Mouse (Mus musculus): ENCODE measurements around the gene Trem2.
A peak's percentile ranks its signal among the peaks of the same experiment; 100 is the strongest.
"Not testable (repeated sequence)": the region's sequence is repeated elsewhere in the genome, so short reads cannot be mapped to it uniquely, and the experiment has no call there.

Trem2 gene

DNA sequence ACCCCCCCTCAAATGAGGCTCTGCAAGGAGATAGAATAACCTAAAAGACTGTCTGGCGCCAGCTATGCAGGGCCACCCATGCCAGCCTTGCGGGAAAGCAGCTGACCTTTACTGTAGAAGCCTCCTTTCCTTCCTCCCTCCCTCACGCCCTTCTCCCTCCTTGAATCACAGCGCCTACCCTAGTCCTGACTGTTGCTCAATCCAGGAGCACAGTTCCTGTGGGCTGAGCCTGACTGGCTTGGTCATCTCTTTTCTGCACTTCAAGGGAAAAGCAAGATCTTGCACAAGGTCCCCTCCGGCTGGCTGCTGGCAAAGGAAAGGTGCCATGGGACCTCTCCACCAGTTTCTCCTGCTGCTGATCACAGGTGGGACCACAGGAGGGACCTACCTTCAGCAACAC is at the start of gene Trem2:
Gene Trem2, plus strand, starts transcription at position 171 of the 400 bp plus-strand sequence.
- no peak for DNase-seq

GRCm38 (mm10) chr17:48299203-48299602 is 47.0 kb upstream of the Trem2 start, which contains the start of gene Treml2:
TSS of gene Treml2 (plus strand) at chr17:48299498.
- DNase-seq = no peak

DNA sequence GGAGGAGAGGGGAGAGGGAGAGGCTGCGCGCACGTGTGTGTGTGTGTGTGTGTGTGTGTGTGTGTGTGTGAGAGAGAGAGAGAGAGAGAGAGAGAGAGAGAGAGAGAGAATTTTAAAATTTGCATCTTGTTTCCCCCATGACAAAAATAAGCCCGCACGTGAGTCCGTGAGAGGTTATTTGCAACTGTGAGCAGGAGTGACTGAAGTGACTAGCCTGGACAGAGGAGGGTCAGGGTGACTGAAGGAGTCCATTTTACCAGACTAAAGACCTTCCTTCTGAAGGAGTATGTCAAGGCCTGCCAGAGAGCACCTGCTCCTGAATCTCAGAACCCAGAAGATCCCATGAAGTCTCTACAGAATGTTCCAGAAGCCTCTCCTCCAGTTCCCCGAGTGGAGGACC is 46.4 kb upstream of the Trem2 start:
- no peak for DNase-seq

- DNase-seq = no peak
These were observed 46.0 kb upstream of the Trem2 start for GRCm38 (mm10) chr17:48300199-48300598.

DNA sequence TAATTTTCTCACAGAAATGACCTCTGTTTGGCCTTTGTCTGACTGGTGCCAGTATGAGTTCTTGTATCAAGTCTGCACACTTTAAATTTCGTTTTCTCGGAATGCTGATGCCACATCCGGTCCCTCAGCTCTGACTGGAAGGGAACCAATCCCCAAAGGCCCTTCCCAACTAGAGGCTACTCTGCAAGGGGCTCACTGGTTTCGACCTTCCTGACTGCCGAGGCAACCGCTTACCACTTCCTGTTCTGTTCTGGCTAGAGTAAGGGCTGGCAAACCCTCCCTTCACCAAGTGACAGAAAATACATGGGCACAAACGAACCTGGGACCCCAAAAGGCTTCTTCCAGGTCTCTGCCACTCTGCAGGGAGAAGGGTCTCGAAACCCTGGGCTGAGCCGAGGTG is 45.3 kb upstream of the Trem2 start:
- DNase-seq = no peak

DNA sequence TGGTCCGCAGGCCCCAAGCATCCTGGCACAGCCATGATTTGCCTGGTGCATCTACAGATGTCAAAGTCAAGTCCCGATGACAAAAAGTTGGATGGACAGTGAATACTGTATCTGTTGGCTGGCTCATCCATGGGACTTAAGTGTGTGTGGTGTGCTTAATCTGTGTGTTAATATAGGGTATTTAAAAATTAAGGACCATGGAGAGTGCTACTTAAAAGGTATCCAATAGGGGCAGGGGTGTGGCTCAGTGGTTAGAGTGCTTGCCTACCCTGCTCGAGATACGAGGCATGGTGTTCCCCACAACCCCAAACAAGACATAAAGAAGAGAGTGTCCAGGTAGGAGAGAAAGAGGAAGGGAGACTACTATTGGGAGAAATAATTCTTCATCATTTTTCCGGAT is 44.4 kb upstream of the Trem2 start:
- DNase-seq = no peak

DNA sequence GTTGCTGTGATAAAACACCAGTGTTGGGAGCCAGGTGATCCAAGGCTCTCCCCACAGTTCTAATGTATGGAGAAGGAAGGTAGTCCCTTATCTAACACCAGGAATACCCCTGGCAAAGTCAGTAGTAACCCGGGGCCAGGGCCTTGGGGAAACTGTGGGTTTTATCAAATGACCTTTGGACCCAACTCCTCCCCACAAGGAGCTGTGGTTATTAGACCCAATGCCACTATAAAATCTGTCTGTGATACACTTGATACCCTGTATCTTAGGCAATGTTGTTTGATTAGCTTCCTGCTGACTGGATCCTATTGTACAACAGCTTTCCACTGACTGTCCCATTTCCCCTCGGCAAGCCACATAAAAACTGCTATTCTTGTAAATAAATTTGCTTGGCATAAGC is 34.1 kb upstream of the Trem2 start:
- no peak for DNase-seq

DNA sequence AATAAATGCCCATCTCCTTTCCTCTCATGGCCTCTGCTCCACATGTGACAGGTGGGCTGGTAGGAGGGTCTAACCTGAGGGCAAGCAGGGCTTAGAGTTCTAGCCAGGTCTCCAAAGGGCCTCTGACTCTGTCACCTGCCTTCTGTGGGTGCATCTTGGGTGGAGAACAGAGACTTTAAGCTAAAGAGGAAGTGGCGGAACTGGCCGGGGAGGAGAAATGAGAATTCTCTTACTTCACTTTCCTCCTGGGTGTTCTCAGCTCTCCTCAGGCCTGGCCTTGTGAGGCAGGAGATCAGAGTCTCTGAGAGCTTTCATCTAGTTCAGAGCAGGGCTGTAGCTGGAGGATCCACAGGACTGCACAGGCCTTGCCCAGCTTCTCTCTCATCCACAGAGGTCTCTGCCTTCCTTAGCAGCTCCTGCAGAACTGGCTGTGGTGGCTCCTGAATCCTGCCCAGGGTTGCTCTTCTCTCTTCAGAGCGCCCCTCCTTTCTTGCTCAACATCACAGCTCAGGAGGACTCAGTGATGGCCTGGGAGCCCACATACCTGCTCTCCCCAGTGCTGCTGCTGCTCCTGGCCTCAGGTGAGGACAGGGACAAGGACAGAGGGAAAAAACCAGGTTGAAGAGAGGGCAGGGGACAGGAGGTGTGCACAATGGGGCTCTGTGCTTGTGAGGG is 30.2 kb upstream of the Trem2 start, which contains the start of gene B430306N03Rik:
Gene B430306N03Rik, plus strand, starts transcription at position 237 of the 675 bp plus-strand sequence.
- DNase-seq = not testable (repeated sequence)

DNA sequence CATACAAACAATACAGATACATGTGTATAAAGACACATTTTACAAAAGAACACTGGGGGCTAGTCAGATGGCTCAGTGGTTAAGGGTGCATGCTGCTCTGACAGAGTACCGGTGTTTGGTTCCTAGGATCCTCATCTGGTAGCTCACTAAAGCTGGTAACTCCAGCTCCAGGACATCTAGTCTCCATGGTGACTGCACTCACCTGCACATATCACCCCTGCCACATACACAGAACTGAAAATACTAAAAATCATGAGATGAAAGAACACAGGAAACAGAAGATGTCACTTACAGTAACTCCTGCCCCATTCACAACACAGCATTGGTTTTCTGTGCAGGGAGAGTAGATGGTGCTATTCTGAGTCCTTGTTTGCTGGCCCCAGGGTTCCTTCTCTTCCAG is 27.5 kb upstream of the Trem2 start:
- no peak for DNase-seq

DNA sequence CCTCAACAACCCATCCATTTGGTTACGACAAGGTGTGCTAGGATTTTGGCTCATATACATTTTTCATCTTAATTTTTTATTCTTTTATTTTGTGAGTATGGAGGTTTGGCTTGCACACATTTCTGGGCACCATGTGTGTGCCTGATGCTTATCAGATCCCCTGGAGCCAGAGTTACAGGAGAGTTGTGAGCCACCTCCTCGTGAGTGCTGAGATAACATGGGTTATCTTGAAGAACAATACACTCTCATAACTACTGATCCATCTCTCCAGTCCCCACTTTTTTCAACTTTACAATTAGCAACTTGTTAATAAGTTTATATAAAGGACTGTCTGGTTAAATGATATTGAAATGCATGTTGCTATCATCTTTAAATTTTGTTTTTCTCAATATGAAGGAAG is 24.9 kb upstream of the Trem2 start:
- DNase-seq = no peak

GRCm38 (mm10) chr17:48323236-48323635 is 23.0 kb upstream of the Trem2 start:
- no peak for DNase-seq

DNA sequence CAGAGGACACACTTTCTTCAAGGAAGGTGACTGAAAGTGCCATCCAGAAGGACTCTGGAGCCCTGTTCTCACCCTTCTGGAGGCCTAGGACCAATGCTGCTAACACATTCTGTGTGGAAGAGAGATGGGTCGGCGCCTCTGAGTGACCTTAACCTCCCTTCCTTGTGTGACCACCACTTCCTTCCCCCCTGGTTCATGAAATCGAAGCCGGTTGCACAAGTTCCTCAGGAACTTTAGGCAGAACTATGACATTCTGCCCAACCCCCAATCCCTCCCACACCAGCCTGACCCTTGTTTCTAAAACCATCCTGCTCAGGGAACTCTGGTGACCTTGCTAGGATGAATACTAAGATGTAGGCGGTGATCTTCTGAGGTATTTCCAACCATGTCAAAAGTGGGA is 21.9 kb upstream of the Trem2 start:
- DNase-seq = no peak

- no peak for DNase-seq
These were observed 21.1 kb upstream of the Trem2 start for GRCm38 (mm10) chr17:48325093-48325492.

GRCm38 (mm10) chr17:48325638-48326037 is 20.6 kb upstream of the Trem2 start:
- no peak for DNase-seq

DNA sequence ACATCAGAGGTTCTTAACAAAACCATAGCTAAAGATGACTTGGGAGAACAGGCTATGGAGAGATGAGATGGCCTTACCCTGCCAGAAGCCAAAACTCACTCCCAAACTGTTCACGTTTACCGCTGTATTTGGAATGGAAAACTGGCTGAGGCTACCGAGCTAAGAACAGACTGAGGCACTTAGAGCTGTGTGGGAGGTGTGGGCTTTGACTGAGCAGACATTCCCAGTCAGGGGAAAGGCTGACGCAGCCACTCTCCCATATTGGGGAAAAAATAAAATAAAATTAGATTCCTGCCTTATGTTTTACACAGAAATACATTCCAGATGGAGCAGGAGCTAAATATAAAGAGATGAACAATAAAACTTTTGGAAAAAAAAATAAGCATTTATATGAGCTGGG is 19.5 kb upstream of the Trem2 start:
- no peak for DNase-seq

- no peak for DNase-seq
These were observed 13.7 kb upstream of the Trem2 start for GRCm38 (mm10) chr17:48332524-48332923.

- no peak for DNase-seq
These were observed 12.0 kb upstream of the Trem2 start for GRCm38 (mm10) chr17:48334186-48334585.

GRCm38 (mm10) chr17:48336857-48337256 is 9.3 kb upstream of the Trem2 start:
- peak; percentile 29 for DNase-seq

DNA sequence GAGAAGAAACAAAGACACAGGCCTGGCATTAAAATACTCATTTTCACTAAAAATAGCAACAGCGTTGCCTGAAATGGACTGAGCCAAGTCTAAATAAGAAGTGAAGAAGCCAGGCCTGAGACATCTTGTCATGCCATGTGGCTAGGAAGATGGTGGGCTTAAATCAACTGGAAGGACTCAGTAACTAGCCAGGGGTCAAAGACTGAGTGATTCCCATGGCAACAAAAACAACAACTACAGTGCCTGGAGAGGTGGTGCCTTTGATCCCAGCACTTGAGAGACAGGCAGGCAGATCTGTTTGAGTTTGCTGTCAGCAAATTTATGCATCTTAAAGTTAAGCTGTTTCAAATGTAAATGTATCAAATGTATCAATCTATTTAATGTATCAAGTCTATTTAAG is 5.9 kb upstream of the Trem2 start:
- no peak for DNase-seq

- no peak for DNase-seq
These were observed 4.3 kb upstream of the Trem2 start for GRCm38 (mm10) chr17:48341947-48342346.

GRCm38 (mm10) chr17:48343065-48343464 is 3.1 kb upstream of the Trem2 start:
- no peak for DNase-seq

GRCm38 (mm10) chr17:48345824-48346223 is 377 bp upstream of the Trem2 start:
- no peak for DNase-seq

DNA sequence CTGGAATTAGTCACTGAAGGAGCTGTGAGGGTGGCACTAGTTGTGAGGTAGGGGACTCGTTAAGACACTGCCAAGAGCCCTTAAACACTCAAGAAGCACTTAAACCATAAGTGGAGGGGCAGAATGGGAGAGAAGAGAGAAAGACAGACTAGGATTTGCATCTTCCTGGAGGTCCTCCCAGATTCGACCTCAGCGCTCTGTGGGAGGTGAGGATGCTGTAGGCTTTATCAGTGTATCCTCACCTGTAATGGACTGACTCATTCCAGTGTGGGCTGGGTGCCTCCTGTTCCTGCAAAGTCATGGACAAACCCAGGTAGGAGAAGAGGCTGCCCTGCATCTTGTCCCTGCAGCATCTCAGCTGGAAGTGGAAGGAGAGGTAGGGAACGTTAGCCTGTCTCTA is 633 bp downstream of the Trem2 start:
- DNase-seq = no peak

GRCm38 (mm10) chr17:48347287-48347686 is 1.1 kb downstream of the Trem2 start:
- DNase-seq = no peak

DNA sequence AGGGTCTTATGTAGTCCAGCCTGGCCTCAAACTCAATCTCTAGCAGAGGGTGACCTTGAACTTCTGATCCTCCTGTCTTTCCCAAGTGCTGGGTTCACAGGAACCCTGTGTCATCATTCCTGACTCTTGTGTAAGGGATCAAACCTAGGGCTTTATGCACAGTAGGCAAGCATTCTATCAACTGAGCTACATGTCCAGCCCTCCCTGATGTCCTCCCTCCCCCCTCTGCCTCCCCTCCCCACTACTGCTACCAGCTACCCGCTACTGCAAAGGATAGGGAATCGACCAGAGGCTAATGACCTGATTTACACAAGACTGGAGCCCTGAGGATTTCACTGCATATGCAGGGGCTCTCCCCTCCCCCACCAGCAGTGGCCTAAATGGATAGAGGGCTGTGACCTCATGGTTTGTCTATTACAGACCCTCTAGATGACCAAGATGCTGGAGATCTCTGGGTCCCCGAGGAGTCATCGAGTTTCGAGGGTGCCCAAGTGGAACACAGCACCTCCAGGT is 4.5 kb downstream of the Trem2 start:
- DNase-seq = no peak

All from kidney, adult 11 months (tissue).